Mouse (Mus musculus): ENCODE results near the gene Slk. TPM values are rescaled to one million over a fixed set of nuclear protein-coding genes. Genes with fewer than 3 reads are reported as not detected.
A peak's percentile ranks its signal among the peaks of the same experiment; 100 is the strongest.

Slk gene
- total RNA-seq, 2 experiments from 2014 or later = 103 TPM

DNA sequence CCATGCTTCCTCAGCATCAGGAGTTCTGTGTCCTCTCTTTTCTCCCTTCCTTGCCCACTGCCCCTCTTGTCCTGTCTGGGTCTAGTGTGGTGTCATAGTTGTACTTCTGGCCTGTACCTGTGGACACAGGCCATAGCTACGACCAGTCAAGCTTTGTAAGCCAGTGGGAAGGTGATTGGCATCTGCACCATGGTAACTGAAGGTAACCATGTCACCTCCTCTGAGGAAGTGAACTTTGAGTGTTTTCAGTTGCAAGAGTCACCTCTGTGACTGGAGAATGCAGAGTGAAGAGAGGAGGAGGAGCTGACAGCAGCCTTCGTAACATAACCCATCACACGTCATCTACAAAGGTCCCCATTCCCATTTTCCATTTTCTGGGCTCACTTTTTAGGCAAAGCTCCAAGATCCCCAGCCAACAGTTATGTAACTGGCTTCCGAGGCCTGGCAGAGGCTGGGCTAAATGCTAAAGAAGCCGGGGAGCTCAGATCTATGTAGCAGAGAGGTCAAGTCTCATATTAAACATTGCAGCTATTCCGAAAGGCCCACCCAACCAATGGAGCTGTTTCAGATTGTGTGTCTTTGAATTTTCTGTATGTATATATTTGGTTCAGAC is 67.1 kb downstream of the Slk start:
- intact Hi-C loops (cut with DNase I) = no loop called here
- DNase-seq = no peak

DNA sequence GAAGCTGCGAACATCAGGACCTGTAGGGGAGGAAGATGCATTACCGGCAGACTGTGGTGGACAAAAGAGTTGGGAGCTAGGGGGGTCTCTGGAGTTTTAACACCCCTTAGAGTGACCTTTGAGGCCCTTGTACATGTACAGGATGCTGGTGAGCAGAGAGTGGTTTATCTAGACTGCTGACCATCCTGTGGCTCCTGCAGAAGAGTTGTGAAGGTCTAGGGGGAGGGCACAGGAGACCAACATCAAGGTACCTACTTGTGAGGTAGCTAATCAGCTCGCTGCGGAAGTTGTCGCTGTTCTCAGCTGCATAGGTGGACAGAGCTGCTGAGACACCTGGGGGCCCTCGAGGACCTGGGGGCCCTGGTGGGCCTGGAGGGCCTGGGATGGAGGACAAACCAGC is 69.6 kb downstream of the Slk start:
- DNase-seq = no peak
- intact Hi-C loops (cut with DNase I) = no loop called here

DNA sequence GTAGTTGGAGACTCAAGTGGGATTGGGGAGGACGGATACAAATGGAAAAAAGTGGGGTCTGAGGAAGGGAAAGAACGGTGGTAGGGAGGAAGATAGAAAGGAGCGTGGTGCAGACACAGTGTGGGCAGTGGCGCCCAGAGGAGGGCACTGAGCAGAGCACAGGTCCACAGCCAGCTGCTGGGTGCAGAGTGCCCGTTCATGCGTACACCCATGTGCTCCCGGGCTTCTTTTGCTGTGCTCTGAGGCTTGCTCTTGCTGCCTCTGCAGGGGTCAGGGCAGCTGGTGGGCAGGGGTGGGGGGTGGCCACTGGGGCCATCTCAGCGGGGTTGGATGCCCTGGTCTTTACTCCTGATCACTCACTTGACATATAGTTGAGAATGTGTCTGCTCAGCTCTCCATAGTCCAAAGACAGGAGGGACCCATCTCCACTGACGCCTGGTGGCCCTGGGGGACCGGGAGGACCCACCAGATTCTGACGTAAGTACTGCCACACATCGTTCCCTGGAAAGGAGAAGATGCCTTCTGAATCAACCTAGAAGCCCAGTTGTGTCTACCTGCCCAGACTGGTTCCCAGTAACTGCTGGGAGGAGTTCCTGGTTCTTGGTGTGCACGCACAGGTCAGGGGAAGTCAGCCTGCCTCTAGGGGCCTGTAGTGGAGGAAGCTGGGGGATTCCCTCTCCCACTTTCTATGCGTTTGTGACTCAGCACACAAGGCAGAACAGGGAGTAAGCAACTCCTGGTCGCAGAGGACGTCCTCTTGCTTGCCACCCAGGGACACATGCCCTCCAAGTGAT is 71.1 kb downstream of the Slk start:
- no peak for DNase-seq
- intact Hi-C loops (cut with DNase I) = no loop called here

DNA sequence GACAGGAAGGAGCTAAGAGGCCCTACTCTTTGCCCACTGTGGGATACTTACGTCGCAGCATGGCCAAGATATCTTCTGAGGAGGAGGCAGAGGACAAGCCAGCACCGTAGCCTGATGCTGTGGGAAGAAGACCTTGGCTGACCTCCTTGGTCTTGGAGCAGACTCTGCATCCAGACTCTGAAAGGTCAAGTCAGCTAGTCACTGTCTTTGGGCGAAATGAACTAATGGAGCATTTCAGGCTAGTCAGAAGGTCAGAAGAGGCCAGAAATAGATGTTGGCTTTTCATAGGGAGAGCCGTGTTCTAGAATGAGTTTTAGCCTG is 71.6 kb downstream of the Slk start:
- intact Hi-C loops (cut with DNase I) = no loop called here
- no peak for DNase-seq

DNA sequence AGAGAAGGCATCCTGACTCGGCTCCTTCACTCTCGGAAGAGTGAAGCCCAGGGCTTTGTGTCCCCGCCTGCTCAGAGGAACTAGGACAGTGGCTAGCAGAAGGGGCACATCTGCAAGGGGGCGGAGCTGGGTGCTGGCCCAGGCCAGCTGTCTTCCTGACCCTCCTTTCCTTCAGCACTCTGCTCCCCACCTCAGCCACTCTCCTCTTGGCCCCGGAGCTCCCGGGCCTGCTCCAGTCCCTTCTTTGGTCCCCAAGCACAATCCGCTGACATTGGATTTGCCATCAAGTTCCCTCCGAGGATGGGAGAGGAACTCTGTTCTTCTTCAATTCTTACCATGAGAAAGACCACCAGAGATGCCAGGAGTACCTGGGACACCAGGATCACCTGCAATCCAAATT is 72.8 kb downstream of the Slk start:
- intact Hi-C loops (cut with DNase I) = no loop called here
- DNase-seq = no peak

DNA sequence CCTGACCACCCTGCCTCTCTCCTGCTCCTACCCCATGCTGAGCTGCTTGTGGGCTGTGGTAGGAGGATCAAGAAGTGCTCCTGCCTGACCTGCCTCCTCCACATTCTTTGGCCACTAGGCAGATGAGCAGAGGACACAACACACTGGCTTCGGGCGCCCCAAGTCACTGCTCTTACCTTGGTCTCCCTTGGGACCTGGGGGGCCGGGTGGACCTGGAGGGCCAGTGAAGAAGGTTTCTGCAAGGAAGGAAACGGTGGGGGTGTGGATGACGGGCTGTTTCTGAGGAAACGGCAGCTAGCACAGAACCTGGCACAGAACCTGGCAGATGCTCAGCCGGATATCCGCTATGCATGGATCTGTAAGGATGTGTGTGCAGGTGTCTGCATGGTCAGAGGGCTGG is 73.7 kb downstream of the Slk start:
- intact Hi-C loops (cut with DNase I) = no loop called here
- no peak for DNase-seq

DNA sequence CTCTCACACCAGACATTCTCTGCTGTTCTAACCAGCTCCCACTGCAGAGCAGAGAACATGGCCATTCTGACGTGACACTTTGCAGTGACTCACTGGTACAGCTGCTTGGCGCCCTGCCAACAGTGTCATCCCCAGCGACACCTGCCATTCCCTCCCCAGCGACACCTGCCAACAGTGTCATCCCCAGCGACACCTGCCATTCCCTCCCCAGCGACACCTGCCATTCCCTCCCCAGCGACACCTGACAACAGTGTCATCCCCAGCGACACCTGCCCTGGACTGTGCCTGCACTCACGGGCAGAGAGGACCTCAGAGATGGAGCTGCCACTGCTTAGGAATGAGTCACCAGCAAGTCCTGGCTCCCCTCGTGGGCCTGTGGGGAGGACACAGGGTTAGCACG is 75.4 kb downstream of the Slk start:
- no peak for DNase-seq
- intact Hi-C loops (cut with DNase I) = loop anchor here (5.0 kb wide), 1 partner anchor 277 kb away; no protein-coding TSS in a partner anchor

DNA sequence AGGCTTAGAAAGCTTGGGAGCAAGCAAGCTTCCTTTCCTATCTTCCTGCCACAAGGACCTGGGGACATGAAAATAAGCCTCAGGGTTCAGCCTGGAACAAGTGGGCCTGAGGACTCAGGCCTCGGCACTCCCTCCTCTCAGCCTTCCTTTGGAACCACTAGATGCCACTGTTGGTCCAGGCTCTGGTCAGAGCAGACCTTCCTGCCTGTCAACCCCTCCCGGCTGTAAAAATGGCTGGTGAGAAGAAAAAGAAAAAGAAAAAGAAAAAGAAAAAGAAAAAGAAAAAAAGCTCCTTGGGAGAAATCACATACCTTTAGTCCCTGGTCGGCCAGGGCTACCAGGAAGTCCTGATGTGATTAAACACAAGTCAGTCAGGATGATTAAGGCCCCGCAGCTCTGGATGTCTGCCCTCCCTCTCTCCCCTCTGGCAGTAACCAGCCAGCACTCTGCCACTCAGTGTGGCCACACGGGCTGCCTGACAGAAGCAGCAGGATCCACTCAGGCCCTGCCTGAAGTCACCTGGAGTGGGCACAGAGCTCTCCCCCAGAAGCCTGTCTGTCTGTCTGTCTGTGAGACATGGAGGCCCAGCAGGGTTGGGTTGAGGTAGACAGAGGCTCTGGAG is 79.5 kb downstream of the Slk start:
- peak; percentile 57 to 75 for DNase-seq
- intact Hi-C loops (cut with DNase I) = loop anchor here (2.0 to 5.0 kb wide), 3 partner anchors 136 to 273 kb away; no protein-coding TSS in a partner anchor

DNA sequence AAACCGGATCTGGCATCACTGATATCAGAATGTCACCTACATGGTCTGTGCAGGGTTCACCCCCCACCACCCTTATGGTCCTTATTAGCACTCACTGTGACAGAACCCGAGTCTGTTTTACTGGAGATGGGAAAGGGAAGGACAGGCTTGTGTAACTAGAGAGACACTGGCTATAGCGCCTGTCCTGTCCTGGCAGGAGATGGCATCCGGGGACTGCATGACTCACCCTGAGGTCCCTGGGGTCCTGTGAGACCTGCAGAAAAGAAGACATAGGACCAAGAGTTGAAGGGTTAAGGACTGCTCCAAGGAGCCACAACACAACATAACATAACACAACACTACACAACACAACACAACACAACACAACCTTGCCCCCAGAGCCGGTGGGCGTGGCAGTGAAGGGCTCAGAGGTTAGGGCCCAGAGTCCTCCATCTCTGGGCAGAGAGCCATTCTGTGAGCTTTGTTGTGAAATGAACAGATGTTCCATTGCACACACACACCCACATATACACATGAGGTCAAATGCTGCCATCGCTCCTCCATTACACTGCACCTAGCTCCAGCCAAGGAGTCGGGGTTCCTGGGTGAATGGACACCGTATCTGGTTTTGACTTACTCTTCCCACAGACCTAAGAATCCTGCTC is 80.4 kb downstream of the Slk start:
- no peak for DNase-seq
- intact Hi-C loops (cut with DNase I) = loop anchor here (2.0 to 5.0 kb wide), 3 partner anchors 135 to 272 kb away; no protein-coding TSS in a partner anchor

DNA sequence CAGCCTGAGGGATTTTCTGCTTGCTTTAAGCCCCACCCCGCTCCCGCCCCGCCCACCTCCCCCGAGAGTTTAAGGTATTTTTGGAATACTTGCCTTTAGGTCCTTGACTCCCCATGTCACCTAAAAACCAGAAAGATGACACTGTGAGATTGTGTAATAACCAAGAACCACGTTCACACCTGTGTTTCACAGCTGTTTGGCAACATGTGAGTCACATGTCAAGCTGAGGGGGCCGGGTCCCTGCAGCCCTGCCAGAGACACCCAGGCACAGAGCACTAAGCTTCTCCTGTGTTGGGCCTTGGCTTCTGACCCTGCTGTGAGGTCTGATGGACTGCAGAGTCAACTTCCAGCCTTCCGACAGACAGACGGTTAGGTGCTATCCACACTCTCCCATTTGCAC is 88.1 kb downstream of the Slk start:
- DNase-seq = no peak
- intact Hi-C loops (cut with DNase I) = no loop called here

DNA sequence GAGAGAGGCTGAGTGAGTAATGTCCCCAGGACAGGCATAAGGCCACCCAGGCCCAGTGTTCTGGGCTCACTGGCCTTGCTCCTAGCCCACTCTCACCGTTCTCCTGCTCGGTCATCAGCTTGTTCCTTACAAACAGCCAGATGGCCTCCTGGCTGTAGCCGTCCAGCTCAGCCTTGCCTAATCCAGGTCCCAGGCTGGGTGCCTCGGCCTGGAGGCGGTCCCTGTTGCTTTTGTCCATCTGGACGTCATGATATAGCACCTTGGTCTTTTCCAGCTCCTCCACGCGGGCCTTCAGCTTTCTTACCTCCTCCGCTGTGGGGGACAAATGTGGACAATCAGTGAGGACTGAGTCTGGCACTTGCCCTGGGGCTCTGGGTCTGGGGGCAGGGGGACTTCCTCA is 88.9 kb downstream of the Slk start:
- intact Hi-C loops (cut with DNase I) = no loop called here
- DNase-seq = no peak

DNA sequence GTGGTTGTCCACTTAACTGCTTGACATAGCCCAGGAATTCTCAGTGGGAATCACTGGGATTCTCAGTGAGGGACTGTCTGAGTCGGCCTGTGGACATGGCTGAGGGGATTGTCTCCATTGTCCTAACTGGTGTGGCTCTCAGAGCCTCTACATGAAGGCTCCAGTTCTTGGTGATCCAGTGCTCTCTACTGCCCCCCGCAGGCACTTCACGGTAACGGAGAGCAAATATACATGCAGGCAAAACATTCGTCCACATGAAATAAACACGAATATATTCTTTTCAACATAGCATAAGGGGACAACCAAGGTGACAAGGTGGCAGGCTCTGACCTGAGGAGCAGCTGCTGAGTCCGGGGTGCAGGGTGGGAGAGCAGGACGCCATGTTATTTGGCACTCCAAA is 94.9 kb downstream of the Slk start:
- intact Hi-C loops (cut with DNase I) = no loop called here
- peak in 1 of 2 experiments; percentile 55 for DNase-seq

DNA sequence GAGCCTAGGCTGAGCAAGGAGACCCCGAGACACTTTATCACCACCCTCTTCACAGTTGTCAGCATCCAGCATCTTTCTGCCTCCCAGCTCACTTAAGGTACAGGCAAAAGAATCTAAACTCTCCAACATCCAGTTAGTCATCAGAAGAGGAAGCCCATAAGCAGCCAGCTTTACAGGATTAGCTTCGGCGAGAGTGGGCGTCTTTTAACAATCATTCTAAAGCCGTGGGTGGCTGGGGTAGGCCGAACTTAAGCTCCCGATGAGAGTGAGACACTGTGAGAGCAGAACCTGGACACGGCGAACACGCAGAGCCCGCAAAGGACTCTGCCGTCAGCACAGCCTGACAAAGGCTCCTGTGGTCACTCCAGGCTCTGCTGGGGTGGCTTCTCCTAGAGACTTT is 99.2 kb downstream of the Slk start:
- intact Hi-C loops (cut with DNase I) = no loop called here
- no peak for DNase-seq

DNA sequence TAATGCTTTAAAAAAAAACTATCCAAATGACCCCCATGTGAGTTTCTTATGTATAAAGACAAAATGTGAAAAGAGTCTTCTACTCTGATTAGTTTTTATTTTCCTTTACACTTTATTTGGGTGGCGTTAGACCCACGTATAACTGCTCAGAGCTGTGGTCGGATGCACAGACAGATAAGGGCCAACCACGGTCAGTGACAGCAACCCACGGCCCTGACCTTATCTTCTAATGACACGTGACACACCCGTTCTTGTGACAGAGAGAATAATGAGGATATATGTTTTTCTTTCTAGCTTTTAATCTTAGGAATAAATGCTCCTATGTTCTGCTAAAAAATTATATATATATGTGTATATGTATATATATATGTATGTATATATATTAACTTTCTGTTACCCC is 110.1 kb downstream of the Slk start:
- DNase-seq = no peak
- intact Hi-C loops (cut with DNase I) = no loop called here

DNA sequence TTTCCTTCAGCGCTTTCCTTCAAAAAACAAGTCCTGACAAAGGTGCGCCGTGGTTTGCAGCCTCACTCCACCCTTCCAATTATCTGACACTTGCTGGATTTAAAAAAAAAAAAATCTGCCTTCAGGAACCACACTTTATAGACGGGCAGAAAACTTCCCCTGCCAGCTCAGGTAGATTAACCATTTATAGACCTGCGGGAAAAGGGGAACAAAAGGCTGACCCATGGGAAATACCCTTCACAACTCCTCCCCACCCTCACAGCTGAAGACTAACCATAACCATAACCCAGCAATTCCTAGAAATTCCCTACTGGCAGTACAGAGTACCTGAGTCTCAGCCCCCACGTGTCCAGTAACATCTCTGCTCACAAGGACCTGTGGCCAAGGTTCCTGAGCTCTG is 112.5 kb downstream of the Slk start, which contains the start of gene Col17a1:
Col17a1 (minus strand) TSS at position 101 of the 400 bp plus-strand sequence.
- no peak for DNase-seq
- intact Hi-C loops (cut with DNase I) = no loop called here

Other genes with a start within 250 kb of the Slk start
- gene Sh3pxd2a, start 115.3 kb upstream of the Slk start, total RNA-seq (2021) = 10 to 100 TPM; 75.2 to 75.9 TPM
- gene Stn1, start 42.2 kb upstream of the Slk start, total RNA-seq (2021) = 10 to 100 TPM; 17.3 to 17.8 TPM
- under 1 TPM; 0.10 to 0.14 TPM for gene Col17a1, start 112.4 kb downstream of the Slk start, total RNA-seq (2021)
- gene Sfr1, start 152.0 kb downstream of the Slk start, total RNA-seq (2021) = 10 to 100 TPM; 60.7 to 66.1 TPM

All from heart, postnatal 14 days (tissue).